Mouse (Mus musculus): ENCODE data around the gene 1700011L22Rik. TPM values are rescaled to one million over a fixed set of nuclear protein-coding genes. Genes with fewer than 3 reads are reported as not detected.

The 1700011L22Rik gene
- total RNA-seq, 2 experiments from 2014 or later = not detected

GRCm38 (mm10) chr8:79196481-79196880, 51.9 kb downstream of the 1700011L22Rik start:
- intact Hi-C loops (cut with DNase I) = no loop called here
- DNase-seq = no peak

- intact Hi-C loops (cut with DNase I) = no loop called here
These were observed 58.3 kb downstream of the 1700011L22Rik start for GRCm38 (mm10) chr8:79190071-79190470.

GRCm38 (mm10) chr8:79185488-79185887, 62.9 kb downstream of the 1700011L22Rik start:
- DNase-seq = no peak
- intact Hi-C loops (cut with DNase I) = no loop called here

More at GRCm38 (mm10) chr8:79190071-79190470, 58.3 kb downstream of the 1700011L22Rik start:
- no peak for DNase-seq

- no peak for DNase-seq
- intact Hi-C loops (cut with DNase I) = no loop called here
These were observed 68.7 kb downstream of the 1700011L22Rik start for GRCm38 (mm10) chr8:79179678-79180077.

GRCm38 (mm10) chr8:79175991-79176390, 72.4 kb downstream of the 1700011L22Rik start:
- DNase-seq = no peak
- intact Hi-C loops (cut with DNase I) = no loop called here

GRCm38 (mm10) chr8:79173606-79174005, 74.8 kb downstream of the 1700011L22Rik start:
- intact Hi-C loops (cut with DNase I) = no loop called here
- no peak for DNase-seq

GRCm38 (mm10) chr8:79165276-79165675, 83.1 kb downstream of the 1700011L22Rik start:
- intact Hi-C loops (cut with DNase I) = no loop called here
- DNase-seq = no peak

GRCm38 (mm10) chr8:79164336-79164735, 84.0 kb downstream of the 1700011L22Rik start:
- intact Hi-C loops (cut with DNase I) = no loop called here
- DNase-seq = no peak

- DNase-seq = peak; percentile 69 to 78
- intact Hi-C loops (cut with DNase I) = no loop called here
These were observed 85.6 kb downstream of the 1700011L22Rik start for GRCm38 (mm10) chr8:79162533-79163308.

- no peak for DNase-seq
- intact Hi-C loops (cut with DNase I) = no loop called here
These were observed 87.1 kb downstream of the 1700011L22Rik start for GRCm38 (mm10) chr8:79161172-79161778.

Other genes starting within 250 kb of the 1700011L22Rik start
- gene Zfp827, start 220.1 kb downstream of the 1700011L22Rik start, total RNA-seq (2021) = 10 to 100 TPM; 18.4 to 20.2 TPM
- gene Mmaa, start 46.4 kb upstream of the 1700011L22Rik start, total RNA-seq (2021) = 10 to 100 TPM; 30.5 to 32.0 TPM
- gene Smad1, start 150.9 kb upstream of the 1700011L22Rik start, total RNA-seq (2021) = 10 to 100 TPM; 24.3 to 24.6 TPM

Measured in heart, postnatal 14 days (tissue).